Mouse (Mus musculus): ENCODE results near the gene Pitpna.

Pitpna gene

GRCm38 (mm10) chr11:75587493-75588284 lies at the start of gene Pitpna:
Gene Pitpna, plus strand, starts transcription at chr11:75588097.
- DNase-seq = peak; percentile 98

- no peak for DNase-seq
Observed at GRCm38 (mm10) chr11:75538184-75538969, 49.5 kb upstream of the Pitpna start.

- DNase-seq = no peak
Observed at GRCm38 (mm10) chr11:75538970-75539299, 49.0 kb upstream of the Pitpna start.

- no peak for DNase-seq
Observed at GRCm38 (mm10) chr11:75540209-75540608, 47.7 kb upstream of the Pitpna start.

- DNase-seq = peak; percentile 11 to 15
Observed at GRCm38 (mm10) chr11:75540710-75541581, 47.0 kb upstream of the Pitpna start.

GRCm38 (mm10) chr11:75544713-75545112 lies 43.2 kb upstream of the Pitpna start:
- no peak for DNase-seq

GRCm38 (mm10) chr11:75546057-75546456 lies 41.8 kb upstream of the Pitpna start:
- DNase-seq = no peak

GRCm38 (mm10) chr11:75549658-75550111 lies 38.2 kb upstream of the Pitpna start:
- no peak for DNase-seq

GRCm38 (mm10) chr11:75550200-75550946 lies 37.5 kb upstream of the Pitpna start:
- no peak for DNase-seq

GRCm38 (mm10) chr11:75551321-75551720 lies 36.6 kb upstream of the Pitpna start:
- no peak for DNase-seq

- DNase-seq = no peak
Observed at GRCm38 (mm10) chr11:75551961-75552441, 35.9 kb upstream of the Pitpna start.

GRCm38 (mm10) chr11:75552906-75553482 lies 34.9 kb upstream of the Pitpna start:
- no peak for DNase-seq

- peak in 1 of 2 experiments; percentile 15 for DNase-seq
Observed at GRCm38 (mm10) chr11:75556006-75556405, 31.9 kb upstream of the Pitpna start.

GRCm38 (mm10) chr11:75557142-75557541 lies 30.8 kb upstream of the Pitpna start:
- no peak for DNase-seq

GRCm38 (mm10) chr11:75558101-75558500 lies 29.8 kb upstream of the Pitpna start:
- peak; percentile 69 to 73 for DNase-seq

GRCm38 (mm10) chr11:75559870-75560504 lies 27.9 kb upstream of the Pitpna start:
- DNase-seq = peak in 1 of 2 experiments; percentile 8

GRCm38 (mm10) chr11:75560530-75561409 lies 27.1 kb upstream of the Pitpna start:
- DNase-seq = peak; percentile 75 to 81

GRCm38 (mm10) chr11:75561410-75561791 lies 26.5 kb upstream of the Pitpna start:
- DNase-seq = peak; percentile 11 to 14

- no peak for DNase-seq
Observed at GRCm38 (mm10) chr11:75562840-75563239, 25.1 kb upstream of the Pitpna start.

All from B cell, adult 2 months (primary cell).